Mouse (Mus musculus) heart, postnatal 0 days (tissue): ENCODE measurements at regions not wholly inside any gene's neighbourhood (a gene's known extent, or its start where the extent isn't known, plus 50 kb on each side); places are given as distances from the start of the nearest gene placed in this dataset.

ENCODE experiments used
- CTCF ChIP-seq: IDR thresholded peaks from 2 replicates; pipeline ENCODE4 v1.5.1; 2016; ENCODE audit warnings: antibody characterized with exemption, control low read depth, low read depth
- EP300 ChIP-seq: IDR thresholded peaks from 2 replicates; pipeline ENCODE4 v1.6.1; 2016; ENCODE audit warnings: antibody characterized with exemption, low read depth

DNA sequence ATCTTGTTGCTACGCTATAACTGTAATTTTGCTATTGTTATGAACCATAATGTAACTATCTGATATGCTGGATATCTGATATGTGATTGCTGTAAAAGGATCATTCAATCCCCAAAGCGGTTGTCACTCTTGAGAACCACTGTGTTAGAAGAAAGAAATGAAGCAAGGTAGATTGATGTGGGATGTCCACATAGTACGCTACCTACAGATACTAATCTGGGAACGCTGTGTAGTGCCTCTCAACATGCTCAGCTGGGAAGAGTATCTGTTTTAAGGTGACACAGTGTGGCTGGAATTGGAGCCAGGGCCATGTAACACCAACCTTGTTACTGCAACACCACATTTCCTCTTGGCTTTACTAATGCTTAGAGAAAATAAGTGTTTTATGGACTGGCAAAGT, 456.2 kb upstream of the Slc30a5 start:
- no peak for TF ChIP-seq CTCF
- TF ChIP-seq EP300 = no peak
